Mouse (Mus musculus): ENCODE data around the gene Gm20906. TPM values are rescaled to one million over a fixed set of nuclear protein-coding genes. Genes with fewer than 3 reads are reported as not detected.
"Not testable (repeated sequence)": the region's sequence is repeated elsewhere in the genome, so short reads cannot be mapped to it uniquely, and the experiment has no call there.

The Gm20906 gene
- polyA plus RNA-seq (2014; fragmentation: Nextera tagmentation; extraction: Ambion mirVana), result not detected in 2 replicates

GRCm38 (mm10) chrY:87550666-87551065, at the start of gene Gm20906:
Gene Gm20906 (plus strand): TSS chrY:87550966.
- H3K27ac ChIP-seq (ENCODE audit: low read depth, low read length); H3K4me3 ChIP-seq (ENCODE audit: low read length); H3K4me1 ChIP-seq (ENCODE audit: control insufficient read depth, insufficient read depth, low read length); ATAC-seq (ENCODE audit: low FRiP score, low TSS enrichment); H3K9me3 ChIP-seq (ENCODE audit: control insufficient read depth, low read length); H3K9ac ChIP-seq (ENCODE audit: low read depth, low read length); H3K4me2 ChIP-seq (replicated peaks; ENCODE audit: low read depth, low read length); H3K27me3 ChIP-seq (ENCODE audit: control insufficient read depth, insufficient read depth, low read length); H3K36me3 ChIP-seq (ENCODE audit: control insufficient read depth, insufficient read depth, low read length): not testable (repeated sequence)
- WGBS, result no CpG with 5 or more reads among the region's 6 CpGs
